Mouse (Mus musculus) intestine, embryonic 15.5 days (tissue): ENCODE data around the gene Cyp2e1. TPM values are rescaled to one million over a fixed set of nuclear protein-coding genes. Genes with fewer than 3 reads are reported as not detected.
A peak's percentile ranks its signal among the peaks of the same experiment; 100 is the strongest.

Experiments used
- ATAC-seq: fragments of 200-750 bp; cut with Nextera tagmentation; 2 replicates; pipeline ENCODE4 v1.8.0; 2017; ENCODE audit warnings: moderate TSS enrichment, moderate library complexity
- H3K27ac ChIP-seq: fragments of 300-500 bp; sonication (generic); 2 replicates; pipeline ENCODE4 v1.5.1; 2015; ENCODE audit warnings: mild to moderate bottlenecking, inconsistent platforms
- H3K27me3 ChIP-seq: fragments of 300-500 bp; sonication (generic); replicated peaks from 2 replicates; pipeline ENCODE4 v1.6.1; 2015; ENCODE audit warnings: inconsistent platforms
- H3K36me3 ChIP-seq: fragments of 300-500 bp; sonication (generic); 2 replicates; pipeline ENCODE4 v1.6.1; 2015; ENCODE audit warnings: inconsistent platforms
- H3K4me1 ChIP-seq: fragments of 300-500 bp; sonication (generic); replicated peaks from 2 replicates; pipeline ENCODE4 v1.6.1; 2015; ENCODE audit warnings: inconsistent platforms
- H3K4me2 ChIP-seq: fragments of 300-500 bp; sonication (generic); replicated peaks from 2 replicates; pipeline ENCODE4 v1.6.1; 2015; ENCODE audit warnings: mild to moderate bottlenecking, inconsistent platforms
- H3K4me3 ChIP-seq: fragments of 300-500 bp; sonication (generic); replicated peaks from 2 replicates; pipeline ENCODE4 v1.5.1; 2015; ENCODE audit warnings: inconsistent platforms
- H3K9ac ChIP-seq: fragments of 300-500 bp; sonication (generic); 2 replicates; pipeline ENCODE4 v1.6.1; 2015; ENCODE audit warnings: inconsistent platforms
- H3K9me3 ChIP-seq: fragments of 300-500 bp; sonication (generic); 2 replicates; pipeline ENCODE4 v1.6.1; 2016; ENCODE audit warnings: inconsistent platforms
- WGBS: fragments of 180-500 bp; shearing (Covaris S2); methylation state at CpG from one replicate; pipeline ENCODE4 v1.1.7; 2015; 5-methylcytosine and 5-hydroxymethylcytosine counted together
- polyA plus RNA-seq: library from polyadenylated mRNA; unstranded; fragments of >200 nt; fragmentation: Nextera tagmentation; extraction: Ambion mirVana; gene quantifications from 2 replicates; pipeline ENCODE4 v1.2.1, GENCODE M21; 2015

The Cyp2e1 gene
- polyA plus RNA-seq, 1 experiment from 2014 or later: not detected

DNA sequence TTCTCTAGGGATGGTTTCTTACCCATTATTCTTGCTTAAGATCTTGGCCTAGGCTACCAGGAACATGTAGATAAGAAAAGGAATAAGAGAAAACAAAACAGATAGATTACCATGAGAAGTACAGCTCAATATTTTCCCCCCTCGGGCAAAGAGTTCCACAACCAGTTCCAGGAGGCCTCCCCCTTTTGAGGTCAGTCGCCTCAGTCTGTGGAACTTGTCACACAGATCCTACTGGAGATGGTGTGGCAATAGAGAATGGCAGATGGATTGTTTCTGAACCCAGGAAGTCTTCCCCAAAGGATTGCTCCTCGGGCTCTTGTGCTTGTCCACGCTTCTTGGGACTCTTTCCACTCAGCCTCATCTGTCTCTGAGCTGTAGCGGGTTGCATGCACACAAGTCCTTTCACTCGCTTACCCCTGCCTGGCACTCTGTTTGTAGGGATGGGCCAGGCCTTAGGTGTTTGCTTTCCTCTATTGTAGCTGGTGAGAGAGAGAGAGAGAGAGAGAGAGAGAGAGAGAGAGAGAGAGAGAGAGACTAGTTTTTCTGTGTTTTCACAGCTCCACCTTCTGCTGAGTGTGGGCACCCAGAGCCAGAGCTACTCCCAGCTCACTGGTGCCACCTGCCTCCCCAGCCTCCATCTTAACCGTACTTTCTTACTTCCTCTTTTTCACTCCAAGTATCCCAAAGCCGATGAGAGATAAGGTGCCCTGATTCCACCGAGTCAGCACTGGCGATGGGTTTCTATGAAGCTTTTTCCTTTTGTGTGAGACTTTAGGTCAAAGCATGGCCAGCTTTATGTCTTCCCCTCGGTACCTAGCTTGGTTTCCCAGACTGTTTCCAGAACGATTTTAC lies 2.6 kb downstream of the Cyp2e1 start:
- no peak overlapping the region for H3K4me3 ChIP-seq
- no peaks in the 10 kb centered on the region for H3K9me3 ChIP-seq
- H3K27me3 ChIP-seq: no peaks in the 10 kb centered on the region
- H3K9ac ChIP-seq: no peak overlapping the region
- ATAC-seq: no peak
- no peaks in the 10 kb centered on the region for H3K4me1 ChIP-seq
- no peak overlapping the region for H3K4me2 ChIP-seq
- 73% methylated on average over 12 of the region's 12 CpGs for WGBS
- H3K27ac ChIP-seq: no peak overlapping the region
- no peaks in the 10 kb centered on the region for H3K36me3 ChIP-seq

GRCm38 (mm10) chr7:140780548-140780947 lies 17.0 kb downstream of the Cyp2e1 start:
- no peak for ATAC-seq
- Histone ChIP-seq H3K4me3 (no peak overlapping the region), H3K36me3 (no peaks in the 10 kb centered on the region), H3K4me2 (no peak overlapping the region), H3K27ac (no peak overlapping the region), H3K27me3 (no peaks in the 10 kb centered on the region), H3K4me1 (no peaks in the 10 kb centered on the region), H3K9me3 (no peaks in the 10 kb centered on the region), H3K9ac (no peak overlapping the region)
- 81% methylated on average over 4 of the region's 4 CpGs for WGBS

DNA sequence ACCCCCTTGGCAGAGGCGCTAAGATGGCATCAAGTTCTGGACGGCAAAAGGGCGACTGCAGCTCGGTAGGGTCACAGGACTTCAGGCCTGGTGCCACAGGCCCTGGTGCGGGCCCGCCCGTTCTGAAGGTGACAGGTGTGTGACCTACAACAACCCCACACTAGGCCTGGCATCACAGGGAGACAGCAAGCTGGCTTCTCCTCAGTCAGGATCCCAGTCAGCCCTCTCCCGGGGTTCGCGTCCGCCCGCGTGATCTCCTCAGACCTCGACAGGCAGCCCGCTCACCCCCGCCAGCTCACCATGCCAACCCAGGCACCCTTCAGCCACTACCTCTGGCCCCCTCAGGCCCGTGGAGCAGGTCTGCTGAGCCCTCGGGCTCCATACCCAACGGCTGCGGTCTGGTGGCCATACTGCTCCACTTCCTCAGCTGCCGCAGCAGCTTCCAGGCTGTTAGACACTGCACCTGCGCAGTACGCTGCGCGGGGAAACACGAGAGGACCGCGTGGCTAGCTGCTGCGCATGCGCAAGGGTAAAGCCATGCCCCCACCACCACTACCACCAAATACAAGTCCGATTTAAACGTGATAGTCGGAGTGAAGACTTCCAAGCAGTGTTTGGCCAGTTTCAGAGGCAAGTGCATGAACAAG lies 24.0 kb downstream of the Cyp2e1 start, which contains the start of gene Syce1:
Gene Syce1 (minus strand): TSS at position 447 of the 647 bp plus-strand sequence.
- Histone ChIP-seq H3K4me2 (no peak within 1 kb of the TSS), H3K4me1 (no peaks in the 10 kb centered on the region), H3K36me3 (no peaks in the 10 kb centered on the region), H3K9me3 (no peaks in the 10 kb centered on the region), H3K27me3 (no peaks in the 10 kb centered on the region), H3K9ac (no peak within 1 kb of the TSS), H3K4me3 (no peak within 1 kb of the TSS), H3K27ac (no peak within 1 kb of the TSS)
- no peak for ATAC-seq
- 80% methylated on average over 33 of the region's 33 CpGs for WGBS

GRCm38 (mm10) chr7:140788053-140788435 lies 24.5 kb downstream of the Cyp2e1 start:
- H3K4me2 ChIP-seq: no peak overlapping the region
- no peaks in the 10 kb centered on the region for H3K27me3 ChIP-seq
- no peak overlapping the region for H3K9ac ChIP-seq
- H3K9me3 ChIP-seq: no peaks in the 10 kb centered on the region
- no peak for ATAC-seq
- no peaks in the 10 kb centered on the region for H3K4me1 ChIP-seq
- H3K27ac ChIP-seq: no peak overlapping the region
- no peaks in the 10 kb centered on the region for H3K36me3 ChIP-seq
- no peak overlapping the region for H3K4me3 ChIP-seq
- 84% methylated on average over 7 of the region's 7 CpGs for WGBS

DNA sequence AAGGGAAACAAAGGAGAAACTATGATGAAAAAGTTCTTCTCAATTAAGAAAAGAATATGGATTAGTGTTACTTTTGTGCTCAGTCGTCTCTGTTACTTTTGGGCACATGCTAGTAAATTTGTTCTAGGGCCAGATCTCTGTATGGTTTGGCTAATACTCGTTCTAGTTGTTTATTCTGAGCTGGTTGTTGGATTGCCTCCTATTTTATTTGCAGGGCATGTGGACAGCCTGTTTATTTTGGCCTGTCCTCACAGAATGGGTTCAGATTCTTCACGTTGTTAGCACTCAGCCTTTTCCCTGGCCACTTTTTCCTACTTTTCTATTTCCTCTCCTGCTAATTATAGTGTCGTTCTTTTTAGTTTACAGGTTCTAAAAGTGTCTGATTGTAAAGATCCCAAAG lies 30.0 kb downstream of the Cyp2e1 start:
- no peak for ATAC-seq
- Histone ChIP-seq H3K9me3 (no peaks in the 10 kb centered on the region), H3K4me1 (no peaks in the 10 kb centered on the region), H3K36me3 (no peaks in the 10 kb centered on the region), H3K4me3 (no peak overlapping the region), H3K27me3 (no peaks in the 10 kb centered on the region), H3K9ac (no peak overlapping the region), H3K27ac (no peak overlapping the region), H3K4me2 (no peak overlapping the region)
- WGBS: 50% methylated on average over 4 of the region's 4 CpGs

GRCm38 (mm10) chr7:140797619-140798018 lies 34.1 kb downstream of the Cyp2e1 start:
- WGBS: 90% methylated on average over 3 of the region's 3 CpGs
- Histone ChIP-seq H3K9me3 (no peaks in the 10 kb centered on the region), H3K27me3 (no peaks in the 10 kb centered on the region), H3K4me2 (no peak overlapping the region), H3K4me3 (no peak overlapping the region), H3K4me1 (no peaks in the 10 kb centered on the region), H3K27ac (no peak overlapping the region), H3K9ac (no peak overlapping the region), H3K36me3 (no peaks in the 10 kb centered on the region)
- 0 out of 2 replicates have a peak, but pooled peaks have one; percentile 3 for ATAC-seq

DNA sequence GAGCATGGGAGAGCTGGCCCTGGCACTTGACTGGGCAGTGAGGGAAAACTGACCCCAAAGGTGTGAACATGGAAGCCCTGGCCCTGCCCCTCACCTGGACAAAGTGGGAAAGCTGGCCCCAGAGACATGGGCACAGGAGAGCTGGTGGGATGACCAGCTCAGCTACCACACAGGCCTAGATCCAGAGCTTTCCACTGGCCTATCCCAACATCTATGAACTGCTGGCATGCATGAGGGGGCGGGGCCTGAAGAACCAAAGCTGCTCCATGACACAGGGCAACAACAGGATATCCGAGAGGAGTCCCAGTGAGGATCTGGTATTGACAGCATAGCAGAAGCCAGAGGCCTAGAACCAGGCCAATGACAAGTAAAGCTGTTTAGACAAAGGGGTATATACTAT lies 34.7 kb downstream of the Cyp2e1 start:
- WGBS: 67% methylated on average over 2 of the region's 2 CpGs
- no peaks in the 10 kb centered on the region for H3K36me3 ChIP-seq
- no peaks in the 10 kb centered on the region for H3K27me3 ChIP-seq
- H3K4me2 ChIP-seq: no peak overlapping the region
- no peak overlapping the region for H3K4me3 ChIP-seq
- H3K27ac ChIP-seq: no peak overlapping the region
- no peak overlapping the region for H3K9ac ChIP-seq
- ATAC-seq: no peak
- no peaks in the 10 kb centered on the region for H3K9me3 ChIP-seq
- H3K4me1 ChIP-seq: no peaks in the 10 kb centered on the region

GRCm38 (mm10) chr7:140802629-140803028 lies 39.1 kb downstream of the Cyp2e1 start:
- H3K4me1 ChIP-seq: no peaks in the 10 kb centered on the region
- no peaks in the 10 kb centered on the region for H3K27me3 ChIP-seq
- no peak overlapping the region for H3K4me2 ChIP-seq
- no peak overlapping the region for H3K27ac ChIP-seq
- 69% methylated on average over 6 of the region's 6 CpGs for WGBS
- no peak overlapping the region for H3K9ac ChIP-seq
- no peak for ATAC-seq
- no peaks in the 10 kb centered on the region for H3K36me3 ChIP-seq
- no peak overlapping the region for H3K4me3 ChIP-seq
- no peaks in the 10 kb centered on the region for H3K9me3 ChIP-seq

GRCm38 (mm10) chr7:140805704-140806103 lies 42.2 kb downstream of the Cyp2e1 start:
- WGBS: 16% methylated on average over 1 of the region's 1 CpGs

DNA sequence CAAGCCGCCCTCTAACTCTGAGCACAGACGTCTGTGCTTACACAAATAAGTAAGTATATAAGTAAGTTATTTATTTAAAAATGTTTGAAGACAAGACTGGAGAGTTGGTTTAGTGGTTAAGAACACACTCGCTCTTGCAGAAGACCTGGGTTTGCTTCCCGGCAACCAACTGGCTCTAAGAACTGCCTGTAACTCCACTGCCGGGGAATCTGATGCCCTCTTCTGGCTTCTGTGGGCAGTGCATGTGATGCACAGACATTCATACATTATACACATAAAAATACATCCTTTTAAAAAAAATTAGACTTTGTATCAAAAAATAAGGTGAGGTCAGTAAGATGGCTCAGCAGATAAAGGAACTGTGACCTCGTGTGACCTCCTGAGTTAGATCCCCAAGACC lies 47.0 kb downstream of the Cyp2e1 start:
- ATAC-seq: no peak
- no peaks in the 10 kb centered on the region for H3K27me3 ChIP-seq
- 92% methylated on average over 6 of the region's 6 CpGs for WGBS

More at GRCm38 (mm10) chr7:140805704-140806103, 42.2 kb downstream of the Cyp2e1 start:
- H3K27ac ChIP-seq: no peak overlapping the region
- no peaks in the 10 kb centered on the region for H3K9me3 ChIP-seq
- no peak overlapping the region for H3K9ac ChIP-seq
- H3K4me1 ChIP-seq: no peaks in the 10 kb centered on the region
- no peak for ATAC-seq
- H3K4me3 ChIP-seq: no peak overlapping the region
- no peak overlapping the region for H3K4me2 ChIP-seq
- H3K27me3 ChIP-seq: no peaks in the 10 kb centered on the region
- no peaks in the 10 kb centered on the region for H3K36me3 ChIP-seq

DNA sequence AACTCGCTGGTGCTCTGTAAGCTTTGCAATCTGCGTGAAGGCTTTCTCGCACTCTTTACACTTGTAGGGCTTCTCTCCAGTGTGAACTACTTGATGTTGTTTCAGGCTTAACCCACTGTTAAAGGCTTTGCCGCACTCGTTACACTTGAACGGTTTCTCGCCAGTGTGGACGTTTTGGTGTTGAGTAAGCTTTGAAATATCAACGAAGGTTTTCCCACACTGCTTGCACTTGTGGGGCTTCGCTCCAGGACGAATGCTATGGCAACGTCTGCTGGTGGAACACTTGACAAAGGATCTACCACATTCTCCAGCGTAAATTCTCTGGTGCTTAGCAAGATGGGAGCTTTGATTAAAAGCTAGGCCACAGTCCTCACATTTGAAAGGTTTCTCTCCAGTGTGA lies 48.2 kb downstream of the Cyp2e1 start:
- Histone ChIP-seq H3K4me2 (no peak overlapping the region), H3K4me3 (no peak overlapping the region), H3K9me3 (no peaks in the 10 kb centered on the region), H3K27ac (no peak overlapping the region), H3K36me3 (no peaks in the 10 kb centered on the region), H3K4me1 (no peaks in the 10 kb centered on the region), H3K27me3 (no peaks in the 10 kb centered on the region), H3K9ac (no peak overlapping the region)
- 90% methylated on average over 13 of the region's 13 CpGs for WGBS
- ATAC-seq: no peak

More for the DNA sequence above, 47.0 kb downstream of the Cyp2e1 start:
- no peak overlapping the region for H3K4me2 ChIP-seq
- no peak overlapping the region for H3K4me3 ChIP-seq
- no peaks in the 10 kb centered on the region for H3K4me1 ChIP-seq
- no peaks in the 10 kb centered on the region for H3K9me3 ChIP-seq
- no peak overlapping the region for H3K9ac ChIP-seq
- no peaks in the 10 kb centered on the region for H3K36me3 ChIP-seq
- no peak overlapping the region for H3K27ac ChIP-seq

DNA sequence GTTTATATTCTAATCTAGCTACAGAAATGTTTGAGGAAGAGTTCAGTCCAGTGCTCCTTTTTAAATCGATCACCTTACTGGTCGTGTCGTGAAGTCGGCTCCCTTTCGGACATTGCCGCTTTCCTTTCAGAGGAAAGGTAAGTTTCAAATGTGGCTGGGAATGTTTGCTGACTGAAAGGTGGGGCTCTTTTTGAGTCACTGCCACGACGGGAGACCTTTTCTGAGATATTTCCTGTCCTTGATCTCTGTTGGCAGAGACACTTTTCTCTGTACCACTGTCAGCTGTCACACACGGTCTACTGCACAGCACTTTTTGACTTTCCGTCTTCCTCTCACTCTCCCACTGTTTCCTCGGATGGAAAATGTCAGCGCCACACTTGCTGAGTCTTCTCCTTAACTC lies 49.3 kb downstream of the Cyp2e1 start:
- H3K4me3 ChIP-seq: no peak overlapping the region
- 89% methylated on average over 12 of the region's 12 CpGs for WGBS
- H3K4me2 ChIP-seq: no peak overlapping the region
- no peaks in the 10 kb centered on the region for H3K27me3 ChIP-seq
- H3K9me3 ChIP-seq: no peaks in the 10 kb centered on the region
- H3K4me1 ChIP-seq: no peaks in the 10 kb centered on the region
- H3K36me3 ChIP-seq: no peaks in the 10 kb centered on the region
- no peak for ATAC-seq
- H3K27ac ChIP-seq: no peak overlapping the region
- no peak overlapping the region for H3K9ac ChIP-seq
